Mouse (Mus musculus) lung, postnatal 14 days (tissue): ENCODE measurements around the gene Dpm3.
"Not testable (repeated sequence)": the region's sequence is repeated elsewhere in the genome, so short reads cannot be mapped to it uniquely, and the experiment has no call there.

Source experiments
- DNase-seq: peaks from one replicate; pipeline ENCODE4 v3.0.0; 2021

Gene Dpm3

GRCm38 (mm10) chr3:89259076-89259475, at the start of gene Dpm3:
TSS of gene Dpm3 (plus strand) at chr3:89259358.
- DNase-seq = no peak

- no peak for DNase-seq
Measured at GRCm38 (mm10) chr3:89209731-89210130, 49.4 kb upstream of the Dpm3 start.

GRCm38 (mm10) chr3:89210162-89210561, 49.0 kb upstream of the Dpm3 start:
- DNase-seq = no peak

GRCm38 (mm10) chr3:89210731-89211130, 48.4 kb upstream of the Dpm3 start:
- DNase-seq = no peak

GRCm38 (mm10) chr3:89213803-89214530, 45.2 kb upstream of the Dpm3 start:
- peak; percentile 93 for DNase-seq

- DNase-seq = no peak
Measured at GRCm38 (mm10) chr3:89214681-89215411, 44.3 kb upstream of the Dpm3 start, which contains the start of gene Thbs3. TSS of gene Thbs3 (plus strand) at chr3:89215180.

- peak; percentile 89 for DNase-seq
Measured at GRCm38 (mm10) chr3:89215853-89216252, 43.3 kb upstream of the Dpm3 start.

GRCm38 (mm10) chr3:89216407-89216806, 42.8 kb upstream of the Dpm3 start:
- DNase-seq = not testable (repeated sequence)

- DNase-seq = no peak
Measured at GRCm38 (mm10) chr3:89218271-89218670, 40.9 kb upstream of the Dpm3 start.

- no peak for DNase-seq
Measured at GRCm38 (mm10) chr3:89219546-89219945, 39.6 kb upstream of the Dpm3 start.

- DNase-seq = no peak
Measured at GRCm38 (mm10) chr3:89221167-89221566, 38.0 kb upstream of the Dpm3 start.

GRCm38 (mm10) chr3:89224796-89225195, 34.4 kb upstream of the Dpm3 start:
- DNase-seq = no peak

GRCm38 (mm10) chr3:89225321-89225815, 33.8 kb upstream of the Dpm3 start:
- no peak for DNase-seq

GRCm38 (mm10) chr3:89225918-89226317, 33.2 kb upstream of the Dpm3 start:
- DNase-seq = no peak

GRCm38 (mm10) chr3:89226361-89226760, 32.8 kb upstream of the Dpm3 start:
- no peak for DNase-seq

- no peak for DNase-seq
Measured at GRCm38 (mm10) chr3:89226900-89227299, 32.3 kb upstream of the Dpm3 start, which contains the start of gene Mtx1. TSS of gene Mtx1 (minus strand) at chr3:89227088.

- peak; percentile 90 for DNase-seq
Measured at GRCm38 (mm10) chr3:89227307-89228179, 31.6 kb upstream of the Dpm3 start.

GRCm38 (mm10) chr3:89228180-89228549, 31.0 kb upstream of the Dpm3 start:
- peak; percentile 94 for DNase-seq

GRCm38 (mm10) chr3:89228836-89229235, 30.3 kb upstream of the Dpm3 start, which contains the start of gene Muc1:
TSS of gene Muc1 (plus strand) at chr3:89229057.
- peak; percentile 59 for DNase-seq

- DNase-seq = no peak
Measured at GRCm38 (mm10) chr3:89229276-89229675, 29.9 kb upstream of the Dpm3 start.

- no peak for DNase-seq
Measured at GRCm38 (mm10) chr3:89230561-89230960, 28.6 kb upstream of the Dpm3 start.

- no peak for DNase-seq
Measured at GRCm38 (mm10) chr3:89231345-89231744, 27.8 kb upstream of the Dpm3 start.

GRCm38 (mm10) chr3:89231772-89232275, 27.3 kb upstream of the Dpm3 start:
- DNase-seq = no peak
